Mouse (Mus musculus): ENCODE results near the gene Olfr195.

Gene Olfr195

DNA sequence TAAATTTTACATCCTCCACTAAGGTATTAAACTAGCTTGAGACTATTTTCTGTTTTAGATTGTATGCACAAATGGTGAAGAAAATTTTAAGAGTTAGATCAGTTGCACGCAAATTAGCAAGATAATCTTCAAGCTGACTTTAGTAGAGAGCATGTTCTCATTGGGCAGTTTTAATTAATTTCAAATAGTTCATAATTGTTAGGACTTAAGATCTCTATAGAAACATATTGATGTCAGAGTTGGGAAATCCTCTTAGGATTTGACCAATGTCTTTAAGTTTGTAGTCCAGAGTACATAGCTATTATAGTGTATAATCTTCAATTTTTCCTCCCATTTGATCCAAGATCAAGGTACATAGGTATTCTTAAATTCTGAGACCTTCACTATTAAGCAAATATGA lies at the start of gene Olfr195:
TSS of gene Olfr195 (plus strand) at position 301 of the 400 bp plus-strand sequence.
- 90% methylated on average over 1 of the region's 1 CpGs for WGBS

DNA sequence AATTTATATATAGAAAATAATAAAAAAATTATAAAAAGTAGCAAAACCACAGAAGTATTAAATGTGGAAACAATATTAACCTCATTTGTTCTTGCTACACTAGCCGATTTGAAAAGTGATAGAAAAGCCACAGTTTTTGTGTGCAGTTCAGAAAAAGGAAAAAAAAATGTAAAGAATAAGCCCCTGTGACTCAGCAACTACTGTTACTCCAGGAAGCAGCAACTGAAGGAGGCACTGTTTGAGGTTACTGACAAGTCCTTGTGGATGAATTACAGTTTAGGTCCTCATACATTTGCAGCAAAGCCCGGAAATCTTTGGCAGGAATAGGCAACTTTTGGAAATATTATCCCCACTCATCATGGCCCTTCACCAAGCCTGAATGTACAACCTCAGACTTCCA lies 41.5 kb upstream of the Olfr195 start:
- 87% methylated on average over 2 of the region's 2 CpGs for WGBS

DNA sequence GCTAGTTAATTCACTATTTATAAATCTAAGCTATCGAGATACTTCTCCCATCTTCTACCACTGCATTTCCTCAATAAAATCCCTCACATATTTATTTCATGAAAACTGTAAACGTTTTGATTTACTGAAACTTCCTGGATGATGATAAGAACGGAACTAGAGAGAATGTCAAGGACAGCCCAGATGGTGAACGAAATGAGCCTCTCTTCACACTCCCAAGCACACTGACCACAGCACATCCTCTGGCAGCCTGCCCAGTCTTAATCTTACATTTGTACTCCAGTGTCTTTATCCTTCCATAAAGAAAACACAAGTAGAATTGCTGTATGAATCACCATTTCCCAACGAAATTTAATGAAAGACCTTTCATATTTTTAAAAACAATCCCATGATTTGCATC lies 38.3 kb upstream of the Olfr195 start:
- WGBS, result 47% methylated on average over 5 of the region's 5 CpGs

DNA sequence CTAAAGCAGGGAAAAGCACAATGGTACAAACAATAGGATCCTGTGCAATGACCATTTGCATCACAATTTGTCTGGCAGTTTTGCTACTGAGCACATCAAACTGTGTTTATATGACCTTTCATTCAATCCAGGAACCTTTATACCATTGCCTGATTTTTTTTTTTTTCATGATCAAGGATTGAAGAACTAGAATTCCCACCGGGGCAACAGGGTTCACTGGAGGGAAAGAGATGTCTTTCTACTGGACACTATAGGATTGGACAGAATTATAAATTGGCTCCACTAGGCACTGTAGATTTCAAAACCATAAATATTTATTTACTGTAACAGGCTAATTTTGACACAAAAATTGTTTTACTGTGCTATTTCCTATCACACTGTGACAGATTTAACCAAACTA lies 35.1 kb upstream of the Olfr195 start, which contains the start of gene Olfr193:
TSS of gene Olfr193 (minus strand) at position 101 of the 400 bp plus-strand sequence.
- 82% methylated on average over 1 of the region's 1 CpGs for WGBS

DNA sequence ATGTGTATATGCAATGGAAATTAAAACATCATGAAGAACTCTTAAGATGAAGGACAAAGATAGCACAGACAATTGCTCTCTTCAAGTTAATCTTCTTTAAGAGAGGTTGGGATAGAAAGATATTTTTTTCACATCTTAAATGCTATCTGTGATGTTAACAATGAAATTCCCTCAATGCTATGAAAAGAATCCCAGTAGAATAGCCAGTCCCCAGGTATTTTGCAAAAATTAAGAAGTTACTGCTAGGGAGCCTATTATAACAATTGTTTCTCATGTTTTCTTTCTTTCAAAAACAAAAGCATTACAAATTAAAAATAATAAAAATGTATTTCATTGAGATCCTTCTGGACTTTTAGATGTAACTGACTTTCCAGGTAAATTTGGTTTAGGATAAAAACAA lies 25.9 kb upstream of the Olfr195 start, which contains the start of gene Olfr194:
TSS of gene Olfr194 (minus strand) at position 101 of the 400 bp plus-strand sequence.

DNA sequence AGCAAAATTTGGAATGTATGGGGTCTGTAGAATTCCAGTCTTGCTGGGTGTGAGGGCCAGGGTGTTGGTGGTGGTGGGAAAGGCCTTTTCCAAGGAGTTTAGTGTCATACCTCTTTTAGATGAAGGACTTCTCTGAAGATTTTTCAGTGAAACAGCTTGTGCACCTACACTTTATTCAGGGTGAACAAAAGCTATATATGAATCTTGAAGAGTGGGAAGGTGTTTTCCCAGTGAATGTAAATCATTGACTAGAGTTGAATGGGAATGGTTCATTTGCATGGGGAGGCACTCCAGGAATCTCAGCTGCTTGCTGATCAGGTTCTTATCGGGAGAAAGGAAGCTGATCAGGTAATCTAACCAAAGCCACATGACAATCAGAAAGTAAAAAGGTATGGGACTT lies 16.1 kb upstream of the Olfr195 start:
- WGBS, result 51% methylated on average over 1 of the region's 1 CpGs

DNA sequence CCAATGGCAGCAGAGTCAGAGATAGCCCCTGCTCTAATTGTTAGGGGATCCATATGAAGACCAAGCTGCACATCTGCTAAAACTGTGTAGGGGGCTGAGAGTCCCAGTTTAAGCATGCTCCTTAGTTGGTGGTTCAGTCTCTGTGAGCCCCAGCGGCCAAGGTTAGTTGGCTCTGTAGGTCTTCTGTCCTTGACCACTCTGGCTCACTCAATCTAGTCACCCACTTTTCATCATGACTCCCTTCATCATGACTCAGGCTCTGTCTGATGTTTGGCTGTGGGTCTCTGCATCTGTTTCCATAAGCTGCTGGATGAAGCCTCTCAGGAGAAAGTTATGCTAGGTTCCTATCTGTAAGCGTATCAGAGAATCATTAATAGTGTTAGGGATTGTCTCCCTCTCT lies 5.2 kb downstream of the Olfr195 start:
- 87% methylated on average over 2 of the region's 2 CpGs for WGBS

DNA sequence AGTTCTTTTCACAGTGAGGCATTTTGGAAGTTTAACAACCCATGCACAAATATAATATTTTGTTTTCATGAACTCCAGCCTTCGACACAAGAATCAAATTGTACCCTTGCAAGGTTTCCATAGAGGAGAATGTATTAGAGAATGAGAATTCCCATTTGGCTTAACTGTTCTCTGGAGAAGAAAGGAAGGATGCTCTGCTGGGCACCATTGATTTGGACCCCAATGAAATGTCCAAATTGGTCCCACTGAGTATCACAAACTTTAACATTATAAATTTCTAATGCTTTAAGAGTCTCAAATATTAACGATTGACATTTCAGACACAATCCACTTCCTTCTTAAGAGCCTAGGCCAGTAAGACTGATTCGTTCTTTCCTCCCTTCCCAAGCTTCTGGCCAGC lies 23.5 kb downstream of the Olfr195 start, which contains the start of gene Olfr196:
TSS of gene Olfr196 (minus strand) at position 101 of the 400 bp plus-strand sequence.
- 78% methylated on average over 3 of the region's 3 CpGs for WGBS

Measured in cerebral cortex, adult 2 months (tissue).